Comparison of ENCODE assay signal across 8 mouse cellular contexts in genomic region chr19:4306190-4306577, GRCm38 (mm10). TPM values are rescaled to one million over a fixed set of nuclear protein-coding genes. Genes with fewer than 3 reads are reported as not detected.
DNase-seq lines count a peak whose midpoint lies in the region; ATAC-seq and TF ChIP-seq lines count a peak whose summit lies in the region.

TSS of gene Grk2 (minus strand) at chr19:4306222.

- intact Hi-C loops in left cerebral cortex, adult 2 months (cut with DNase I) = loop anchor here (1.0 to 5.0 kb wide), 3 partner anchors 23 to 204 kb away; partner anchors contain the start of gene Ankrd13d

- DNase-seq in R1 (ENCODE audit: low read depth, low spot score) = peak; percentile 69
- peak; percentile 93 to 96 for DNase-seq in cerebellum, postnatal 25 days
- DNase-seq in gastrocnemius, adult 18-20 months (ENCODE audit: low spot score) = peak; percentile 75
- DNase-seq in hindbrain, embryonic 14.5 days (ENCODE audit: low spot score) = peak; percentile 83
- DNase-seq in left cerebral cortex, adult 2 months (ENCODE audit: extremely low spot score in 1 of 2, low spot score in 2 of 2) = peak; percentile 83 to 85
- DNase-seq in right cerebral cortex, adult 18-20 months = peak; percentile 76
- DNase-seq in urinary bladder, adult 2 months (ENCODE audit: low spot score) = peak; percentile 80

- H3K27ac ChIP-seq in hindbrain, embryonic 14.5 days = peak within 1 kb of the TSS; percentile 88
- H3K27ac ChIP-seq in left cerebral cortex, adult 2 months = peak within 1 kb of the TSS; percentile 96
- peak within 1 kb of the TSS; percentile 96 for H3K27ac ChIP-seq in macrophage

- ATAC-seq in hindbrain, embryonic 14.5 days (ENCODE audit: low FRiP score) = peak; percentile 81

- H3K27me3 ChIP-seq in hindbrain, embryonic 14.5 days (ENCODE audit: control insufficient read depth, insufficient read depth, low read length) = no peaks in the 10 kb centered on the region

- H3K9me3 ChIP-seq in hindbrain, embryonic 14.5 days (ENCODE audit: control insufficient read depth, low read length) = no peaks in the 10 kb centered on the region

- H3K36me3 ChIP-seq in hindbrain, embryonic 14.5 days (replicated peaks; ENCODE audit: control insufficient read depth, insufficient read depth) = no peaks in the 10 kb centered on the region
- H3K36me3 ChIP-seq in macrophage (ENCODE audit: inconsistent target) = no peaks in the 10 kb centered on the region

- WGBS in hindbrain, embryonic 14.5 days = 0% methylated on average over 15 of the region's 46 CpGs
- under 1% methylated on average over 46 of the region's 46 CpGs for WGBS in macrophage (ENCODE audit: missing documents)

- H3K9ac ChIP-seq in hindbrain, embryonic 14.5 days = peak within 1 kb of the TSS; percentile 98

- peak within 1 kb of the TSS; percentile 83 for H3K4me2 ChIP-seq in hindbrain, embryonic 14.5 days (replicated peaks)

- H3K4me3 ChIP-seq in hindbrain, embryonic 14.5 days (replicated peaks; ENCODE audit: low read length) = peak within 1 kb of the TSS; percentile 96
- H3K4me3 ChIP-seq in left cerebral cortex, adult 2 months = peak within 1 kb of the TSS; percentile 71
- H3K4me3 ChIP-seq in macrophage (ENCODE audit: inconsistent target) = peak within 1 kb of the TSS; percentile 90

- peaks cover 48% of the 10 kb centered on the region for H3K4me1 ChIP-seq in hindbrain, embryonic 14.5 days (replicated peaks; ENCODE audit: control insufficient read depth, insufficient read depth, low read length)

- peaks cover 51% of the 10 kb centered on the region for H3K79me2 ChIP-seq in macrophage (ENCODE audit: inconsistent target)

- TF ChIP-seq CTCF in left cerebral cortex, adult 2 months (IDR thresholded peaks at IDR 0.05) = peak; percentile 74

RNA-seq across cellular contexts. Expression of gene Grk2, which starts in this region (rescaled TPM):
- total RNA-seq in gastrocnemius, adult 18-20 months (2021) = 10 to 100 TPM; 50.7 to 60.8 TPM
- 29.2 and 30.4 TPM in 2 replicates for polyA plus RNA-seq in hindbrain, embryonic 14.5 days (2014; fragmentation: Nextera tagmentation; extraction: Ambion mirVana)
- total RNA-seq in left cerebral cortex, adult 2 months (2021) = 100 to 1,000 TPM; 236 to 248 TPM
- total RNA-seq in macrophage (2018; cell fraction: chromatin; rRNA removed) = 100 to 1,000 TPM in 22 of 26 experiments, 10 to 100 TPM in 4; 41.9 to 659 (median 281) TPM
- 100 to 1,000 TPM; 101 to 237 (median 164) TPM for total RNA-seq in macrophage (2018; cell fraction: cytosol; rRNA removed)
- total RNA-seq in macrophage (2018; cell fraction: nucleus; rRNA removed) = 100 to 1,000 TPM in 22 of 26 experiments, 10 to 100 TPM in 4; 56.2 to 342 (median 204) TPM
- 131 to 143 TPM (median 139 TPM) in 3 replicates for polyA plus RNA-seq in macrophage (2018)
- polyA plus RNA-seq in urinary bladder, adult 2 months (2012; rRNA removed) = 69.4 and 74.6 TPM in 2 replicates

Comparison
In these comparisons a context has a peak if more than half of its experiments do, and no peak if none do; other contexts are left out.
1. Peak in every context shown above with its lines: DNase-seq, ATAC-seq, H3K4me3 ChIP-seq and H3K27ac ChIP-seq.